Mouse (Mus musculus) right cerebral cortex, postnatal 14 days (tissue): Measurements from ENCODE around the gene Samd3.

Experiments used
- DNase-seq: peaks from one replicate; pipeline ENCODE4 v3.0.0; 2022

Samd3 gene

GRCm38 (mm10) chr10:26314327-26314726 lies 84.8 kb downstream of the Samd3 start:
- peak; percentile 8 for DNase-seq

GRCm38 (mm10) chr10:26320679-26321078 lies 91.2 kb downstream of the Samd3 start:
- DNase-seq, result no peak
